Mouse (Mus musculus): ENCODE data around the gene Duxbl1.
"Not testable (repeated sequence)": the region's sequence is repeated elsewhere in the genome, so short reads cannot be mapped to it uniquely, and the experiment has no call there.

Gene Duxbl1

GRCm38 (mm10) chr14:25978371-25979241 lies at the start of gene Duxbl1:
TSS of gene Duxbl1 (plus strand) at chr14:25978577.
- not testable (repeated sequence) for DNase-seq (ENCODE audit: low read depth, low spot score)

- not testable (repeated sequence) for DNase-seq (ENCODE audit: low read depth, low spot score)
These were observed 41.3 kb upstream of the Duxbl1 start for GRCm38 (mm10) chr14:25936867-25937630.

- DNase-seq (ENCODE audit: low read depth, low spot score) = not testable (repeated sequence)
These were observed 40.4 kb upstream of the Duxbl1 start, which contains the start of gene Cphx1 for GRCm38 (mm10) chr14:25938004-25938403. TSS of gene Cphx1 (plus strand) at chr14:25938304.

GRCm38 (mm10) chr14:25957861-25958260 lies 20.5 kb upstream of the Duxbl1 start:
- not testable (repeated sequence) for DNase-seq (ENCODE audit: low read depth, low spot score)

GRCm38 (mm10) chr14:25979242-25979941 lies 1.0 kb downstream of the Duxbl1 start:
- not testable (repeated sequence) for DNase-seq (ENCODE audit: low read depth, low spot score)

GRCm38 (mm10) chr14:25981880-25982279 lies 3.5 kb downstream of the Duxbl1 start:
- not testable (repeated sequence) for DNase-seq (ENCODE audit: low read depth, low spot score)

GRCm38 (mm10) chr14:26007462-26007861 lies 29.1 kb downstream of the Duxbl1 start:
- DNase-seq (ENCODE audit: low read depth, low spot score) = not testable (repeated sequence)

GRCm38 (mm10) chr14:26016414-26016813 lies 38.0 kb downstream of the Duxbl1 start:
- not testable (repeated sequence) for DNase-seq (ENCODE audit: low read depth, low spot score)

- DNase-seq (ENCODE audit: low read depth, low spot score) = not testable (repeated sequence)
These were observed 43.2 kb downstream of the Duxbl1 start for GRCm38 (mm10) chr14:26021555-26021954.

GRCm38 (mm10) chr14:26022831-26023230 lies 44.5 kb downstream of the Duxbl1 start:
- not testable (repeated sequence) for DNase-seq (ENCODE audit: low read depth, low spot score)

- DNase-seq (ENCODE audit: low read depth, low spot score) = not testable (repeated sequence)
These were observed 47.3 kb downstream of the Duxbl1 start for GRCm38 (mm10) chr14:26025653-26026052.

GRCm38 (mm10) chr14:26034364-26034763 lies 56.0 kb downstream of the Duxbl1 start:
- not testable (repeated sequence) for DNase-seq (ENCODE audit: low read depth, low spot score)

- not testable (repeated sequence) for DNase-seq (ENCODE audit: low read depth, low spot score)
These were observed 57.1 kb downstream of the Duxbl1 start for GRCm38 (mm10) chr14:26035439-26035838.
